Mouse (Mus musculus) regulatory T cell (primary cell): ENCODE data around the gene Arxes1.
"Not testable (repeated sequence)": the region's sequence is repeated elsewhere in the genome, so short reads cannot be mapped to it uniquely, and the experiment has no call there.

ENCODE experiments used
- in situ Hi-C: fragments of 300-600 bp; cut with MboI, MseI; formaldehyde crosslinking; loops from one replicate; pipeline ENCODE4 v1.15.1; 2025; ENCODE audit warnings: high pct_unique_total_duplicates

Gene Arxes1

DNA sequence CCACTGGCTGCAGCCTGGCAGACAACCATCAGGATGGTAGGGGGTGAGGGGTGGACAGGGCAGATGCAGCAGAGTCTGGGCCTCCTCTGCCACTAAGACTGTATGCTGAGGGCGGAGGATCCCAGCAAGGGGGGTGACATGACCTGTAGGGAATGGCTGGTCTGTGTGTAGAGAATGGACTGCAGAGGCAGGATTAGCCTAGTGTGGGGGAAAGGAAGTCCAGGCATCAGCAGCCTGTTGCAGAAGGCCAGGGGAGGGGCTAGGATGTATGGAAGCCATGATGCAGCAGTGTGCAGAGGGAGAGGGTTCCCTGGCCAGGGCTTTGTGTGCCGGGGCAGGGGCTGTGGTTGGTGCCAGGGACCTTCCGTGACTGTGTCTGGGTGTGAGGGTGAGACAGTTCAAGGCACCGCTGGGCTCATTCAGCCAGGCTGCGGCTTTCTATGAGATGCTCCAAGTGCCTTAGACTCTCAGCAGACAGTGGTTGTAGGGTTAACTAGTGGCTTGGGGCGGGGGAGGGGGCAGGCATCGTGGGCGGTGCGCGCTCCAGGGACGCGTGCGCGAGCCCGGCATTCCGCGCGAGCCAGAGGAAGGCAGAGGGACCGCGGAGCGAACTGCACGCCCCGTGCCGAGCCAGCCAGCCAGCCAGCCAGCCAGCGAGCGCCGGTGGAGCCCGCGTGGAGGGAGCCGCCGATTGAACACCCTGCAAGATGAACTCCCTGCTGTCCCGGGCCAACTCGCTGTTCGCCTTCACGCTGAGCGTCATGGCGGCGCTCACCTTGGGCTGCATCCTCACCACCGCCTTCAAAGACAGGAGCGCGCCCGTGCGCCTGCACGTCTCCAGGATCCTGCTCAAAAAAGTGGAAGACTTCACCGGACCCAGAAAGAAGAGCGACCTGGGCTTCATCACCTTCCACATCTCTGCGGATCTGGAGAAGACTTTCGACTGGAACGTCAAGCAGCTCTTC lies at the start of gene Arxes1:
Arxes1 (plus strand) TSS at position 569 of the 965 bp plus-strand sequence.
- in situ Hi-C loops = loop anchor here (5.0 kb wide), 1 partner anchor 41 kb away; the partner anchor contains the start of gene Arxes2

DNA sequence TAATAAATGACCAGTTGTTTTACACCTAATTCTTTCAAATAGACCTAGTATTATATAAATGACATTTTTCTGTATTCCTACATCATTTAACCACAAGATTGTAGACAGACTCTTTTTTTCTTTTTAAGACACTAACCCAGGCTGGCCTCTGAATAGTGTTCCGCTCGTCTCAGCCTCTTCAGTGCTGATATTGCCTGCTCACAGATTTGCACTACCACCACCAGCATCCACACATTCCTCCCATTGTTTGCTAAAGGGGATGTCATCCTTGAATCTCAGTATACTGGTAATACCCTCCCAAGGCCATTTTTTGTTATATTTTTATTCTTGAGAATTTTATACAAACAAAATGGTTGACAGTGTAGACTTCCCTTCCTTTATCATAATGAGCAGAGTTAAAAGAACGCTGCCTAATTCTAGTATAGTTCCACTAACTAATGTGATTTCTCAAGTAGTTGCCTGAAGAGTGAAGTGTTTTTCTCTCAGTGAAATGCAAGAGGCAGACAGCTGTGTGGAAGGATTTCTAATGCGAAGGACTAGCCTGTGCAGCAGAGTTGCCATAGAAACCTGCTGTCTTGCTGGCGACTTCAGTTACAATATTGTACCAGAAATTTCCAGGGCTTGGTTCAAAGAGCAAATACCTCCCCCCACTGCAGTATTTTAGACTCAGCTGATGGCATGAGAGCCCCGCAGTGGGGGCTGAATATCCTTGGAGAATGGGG lies 48.5 kb upstream of the Arxes1 start:
- in situ Hi-C loops = loop anchor here (10.0 kb wide), 1 partner anchor 180 kb away; no protein-coding TSS in a partner anchor

DNA sequence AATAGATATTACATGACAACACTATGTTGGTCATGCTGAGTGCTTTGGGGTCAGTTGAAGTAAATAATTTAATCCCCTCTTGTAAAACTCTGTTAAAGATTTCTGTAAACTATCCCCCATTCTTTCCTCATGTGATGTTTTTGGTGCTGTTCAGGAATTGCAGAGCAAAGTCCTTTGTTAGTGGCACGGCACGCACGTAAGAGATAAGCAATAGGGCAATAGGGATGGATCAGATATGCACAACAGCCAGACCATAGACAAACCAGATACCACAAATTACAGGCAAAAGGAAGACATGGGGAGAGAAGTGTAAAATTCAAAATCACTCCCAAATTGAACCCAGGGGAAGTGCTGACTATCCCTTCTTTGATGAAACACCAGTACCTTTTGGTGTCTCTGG lies 46.9 kb upstream of the Arxes1 start:
- in situ Hi-C loops = loop anchor here (10.0 kb wide), 1 partner anchor 181 kb away; no protein-coding TSS in a partner anchor

DNA sequence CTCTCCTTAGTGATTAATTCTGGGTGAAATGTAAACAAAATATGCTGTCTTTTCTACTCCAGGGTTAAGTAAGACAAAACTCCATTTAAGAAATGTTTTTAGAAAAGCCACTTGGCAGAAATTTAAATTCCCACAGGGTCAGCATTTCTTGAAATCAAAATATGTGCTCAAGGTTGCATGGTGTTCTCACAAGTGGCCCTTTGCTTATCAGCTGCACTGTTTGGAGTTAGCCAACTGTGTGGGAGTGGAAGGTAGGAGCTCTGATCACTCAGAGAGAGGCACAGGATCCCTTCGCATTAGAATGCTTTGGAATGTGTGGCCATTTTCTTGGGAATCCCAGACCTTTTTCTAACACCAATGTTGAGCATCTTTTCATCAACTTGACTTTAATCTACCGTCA lies 42.5 kb upstream of the Arxes1 start:
- in situ Hi-C loops = loop anchor here (5.0 kb wide), 1 partner anchor 42 kb away; the partner anchor contains the start of gene Arxes1

DNA sequence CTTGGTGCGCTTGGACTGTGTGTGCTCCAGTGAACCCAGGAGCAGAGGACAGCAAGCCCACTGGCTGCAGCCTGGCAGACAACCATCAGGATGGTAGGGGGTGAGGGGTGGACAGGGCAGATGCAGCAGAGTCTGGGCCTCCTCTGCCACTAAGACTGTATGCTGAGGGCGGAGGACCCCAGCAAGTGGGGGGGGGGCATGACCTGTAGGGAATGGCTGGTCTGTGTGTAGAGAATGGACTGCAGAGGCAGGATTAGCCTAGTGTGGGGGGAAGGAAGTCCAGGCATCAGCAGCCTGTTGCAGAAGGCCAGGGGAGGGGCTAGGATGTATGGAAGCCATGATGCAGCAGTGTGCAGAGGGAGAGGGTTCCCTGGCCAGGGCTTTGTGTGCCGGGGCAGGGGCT lies 40.0 kb upstream of the Arxes1 start:
- in situ Hi-C loops = loop anchor here (5.0 kb wide), 1 partner anchor 39 kb away; the partner anchor contains the start of gene Arxes1

DNA sequence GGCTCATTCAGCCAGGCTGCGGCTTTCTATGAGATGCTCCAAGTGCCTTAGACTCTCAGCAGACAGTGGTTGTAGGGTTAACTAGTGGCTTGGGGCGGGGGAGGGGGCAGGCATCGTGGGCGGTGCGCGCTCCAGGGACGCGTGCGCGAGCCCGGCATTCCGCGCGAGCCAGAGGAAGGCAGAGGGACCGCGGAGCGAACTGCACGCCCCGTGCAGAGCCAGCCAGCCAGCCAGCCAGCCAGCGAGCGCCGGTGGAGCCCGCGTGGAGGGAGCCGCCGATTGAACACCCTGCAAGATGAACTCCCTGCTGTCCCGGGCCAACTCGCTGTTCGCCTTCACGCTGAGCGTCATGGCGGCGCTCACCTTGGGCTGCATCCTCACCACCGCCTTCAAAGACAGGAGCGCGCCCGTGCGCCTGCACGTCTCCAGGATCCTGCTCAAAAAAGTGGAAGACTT lies 39.5 kb upstream of the Arxes1 start, which contains the start of gene Arxes2:
Arxes2 (plus strand) TSS at position 161 of the 456 bp plus-strand sequence.
- in situ Hi-C loops = loop anchor here (5.0 kb wide), 1 partner anchor 39 kb away; the partner anchor contains the start of gene Arxes1

DNA sequence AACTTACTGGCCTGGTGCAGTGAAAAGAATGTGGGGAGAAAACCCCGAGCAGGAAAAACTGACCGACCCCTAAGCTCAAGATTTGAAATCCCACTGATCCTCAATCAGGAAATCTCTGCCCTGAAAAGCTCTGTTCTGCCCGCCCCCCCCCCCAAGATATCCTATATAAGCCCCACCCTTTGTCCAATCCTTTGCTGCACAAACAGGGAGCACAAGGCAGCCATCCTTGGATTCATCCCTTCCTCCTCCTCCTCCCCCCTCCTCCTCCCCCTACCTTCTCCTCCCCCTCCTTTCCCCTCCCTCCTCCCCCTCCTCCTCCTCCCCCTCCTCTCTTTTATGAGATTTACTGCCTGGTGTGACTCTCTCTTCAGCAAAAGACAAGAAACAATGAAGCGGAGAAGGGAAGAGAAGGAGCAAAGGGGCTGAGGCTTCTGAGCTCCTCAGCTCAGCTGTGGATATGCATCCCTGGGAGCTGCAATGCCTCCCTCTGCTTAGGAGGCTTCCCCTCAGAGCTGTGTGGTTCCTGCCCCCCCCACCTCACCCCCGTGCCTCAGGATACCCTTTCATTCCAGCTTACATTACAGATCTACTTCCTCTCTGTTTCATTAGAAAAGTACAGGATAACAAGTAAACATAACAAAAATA lies 25.8 kb upstream of the Arxes1 start:
- in situ Hi-C loops = no loop called here

DNA sequence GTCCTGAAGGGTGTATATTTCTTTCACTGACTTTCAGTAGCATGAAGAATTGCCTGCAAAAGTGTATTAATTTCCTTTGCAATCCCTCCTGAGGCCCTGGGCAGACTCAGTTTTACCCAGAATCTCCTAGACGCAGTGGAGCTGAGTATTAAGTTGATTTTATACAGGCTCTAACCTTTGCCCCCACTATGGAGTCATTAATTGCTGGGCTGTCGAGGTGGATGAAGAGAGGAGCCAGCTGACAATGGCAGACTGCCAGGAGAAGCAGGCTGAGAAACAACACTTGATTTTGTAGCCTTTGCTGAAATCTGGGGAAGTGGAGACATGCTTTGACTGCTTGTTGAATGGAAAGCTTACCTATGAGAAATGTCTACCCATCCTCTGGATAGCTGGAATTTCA lies 18.8 kb upstream of the Arxes1 start:
- in situ Hi-C loops = no loop called here

DNA sequence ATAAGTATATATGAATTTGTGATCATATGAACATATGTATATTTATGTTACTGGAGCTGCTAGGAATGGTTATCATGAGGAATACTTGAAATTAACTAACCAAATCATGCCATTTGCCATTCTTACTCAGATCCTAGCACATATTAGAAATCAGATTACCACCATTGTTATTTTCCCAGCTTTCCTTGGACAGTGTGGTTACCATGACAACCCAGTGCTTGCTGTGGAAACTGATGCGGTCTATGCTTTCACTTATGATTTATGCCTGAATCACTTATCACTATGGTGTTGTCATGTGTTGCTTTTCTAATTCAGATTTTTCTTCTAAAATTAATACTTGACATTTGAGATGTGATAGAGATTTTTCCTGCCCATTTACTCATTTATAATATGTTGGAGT lies 2.8 kb upstream of the Arxes1 start:
- in situ Hi-C loops = loop anchor here (5.0 kb wide), 1 partner anchor 38 kb away; the partner anchor contains the start of gene Arxes2

DNA sequence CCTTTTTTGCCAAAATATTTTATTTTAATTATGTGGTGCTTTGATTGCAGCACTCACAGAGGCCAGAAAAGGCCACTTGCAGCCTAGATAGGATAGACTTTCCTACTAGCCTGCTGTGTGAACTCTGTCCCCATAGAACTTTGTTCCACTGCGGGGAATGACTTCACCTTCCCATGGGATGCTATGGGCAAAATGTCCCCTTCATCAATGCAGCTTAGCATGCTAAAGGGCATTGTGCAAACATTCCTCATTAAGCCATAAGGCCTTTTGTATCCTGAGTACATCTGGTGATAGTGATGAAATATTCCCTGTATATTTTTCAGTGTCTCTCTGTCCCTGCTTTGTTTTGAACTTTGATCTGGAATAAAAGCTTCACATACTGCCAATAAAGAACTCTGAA lies 10.6 kb downstream of the Arxes1 start:
- in situ Hi-C loops = no loop called here

DNA sequence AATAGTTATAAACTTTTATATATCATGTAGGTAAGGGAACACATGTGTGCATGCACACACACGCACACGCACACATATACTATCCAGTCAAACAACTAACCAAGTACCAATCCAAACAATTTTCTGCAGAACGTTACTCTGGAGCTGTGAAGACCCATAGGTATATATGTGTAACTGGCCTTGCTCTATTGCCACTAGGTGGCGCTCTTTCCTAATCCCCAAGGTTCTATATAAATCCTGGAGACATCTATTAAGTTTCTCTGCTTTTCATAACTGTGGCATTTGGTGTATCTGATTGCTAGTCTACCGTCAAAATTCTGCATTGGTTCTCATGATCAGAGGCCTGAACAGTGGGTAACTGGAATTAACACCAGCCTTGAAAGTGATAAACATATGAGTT lies 14.4 kb downstream of the Arxes1 start:
- in situ Hi-C loops = no loop called here

DNA sequence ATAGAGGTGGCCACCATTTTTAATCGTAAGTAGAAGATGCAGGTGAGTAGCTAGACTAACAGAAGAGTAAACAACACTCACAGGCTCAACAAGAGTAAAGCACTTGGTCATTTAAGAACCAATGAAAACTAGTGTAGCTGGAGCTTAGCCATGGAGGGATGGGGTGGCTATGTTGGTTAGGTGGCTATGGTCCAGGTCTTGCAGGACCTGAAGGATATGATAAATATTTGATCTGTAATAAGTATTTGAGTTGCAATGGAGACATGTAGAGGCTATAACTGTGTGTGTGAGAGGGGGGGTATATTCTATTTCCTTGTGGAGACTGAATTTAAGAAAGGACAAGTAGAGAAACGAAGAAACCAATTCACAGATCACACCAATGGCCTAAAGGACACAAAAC lies 18.1 kb downstream of the Arxes1 start:
- in situ Hi-C loops = loop anchor here (10.0 kb wide), 1 partner anchor 1034 kb away; no protein-coding TSS in a partner anchor

DNA sequence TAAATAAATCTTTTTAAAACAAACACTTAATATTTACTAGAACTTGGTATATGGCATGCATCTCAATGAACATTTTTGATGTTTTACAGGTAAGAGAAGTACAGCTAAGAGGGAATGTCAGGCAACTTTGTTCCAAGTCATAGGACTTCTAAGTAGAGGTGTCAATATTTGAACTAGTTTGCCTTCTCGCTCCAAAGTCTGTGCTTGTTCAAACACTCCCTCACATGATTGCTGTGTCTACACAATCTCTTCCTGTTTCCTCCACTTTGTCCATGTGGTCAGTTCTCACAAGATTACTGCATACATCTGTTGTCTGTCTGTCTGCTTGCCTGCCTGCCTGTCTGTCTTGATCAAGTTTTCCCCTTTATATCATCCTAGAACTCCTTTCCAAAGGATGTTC lies 27.5 kb downstream of the Arxes1 start:
- in situ Hi-C loops = no loop called here

DNA sequence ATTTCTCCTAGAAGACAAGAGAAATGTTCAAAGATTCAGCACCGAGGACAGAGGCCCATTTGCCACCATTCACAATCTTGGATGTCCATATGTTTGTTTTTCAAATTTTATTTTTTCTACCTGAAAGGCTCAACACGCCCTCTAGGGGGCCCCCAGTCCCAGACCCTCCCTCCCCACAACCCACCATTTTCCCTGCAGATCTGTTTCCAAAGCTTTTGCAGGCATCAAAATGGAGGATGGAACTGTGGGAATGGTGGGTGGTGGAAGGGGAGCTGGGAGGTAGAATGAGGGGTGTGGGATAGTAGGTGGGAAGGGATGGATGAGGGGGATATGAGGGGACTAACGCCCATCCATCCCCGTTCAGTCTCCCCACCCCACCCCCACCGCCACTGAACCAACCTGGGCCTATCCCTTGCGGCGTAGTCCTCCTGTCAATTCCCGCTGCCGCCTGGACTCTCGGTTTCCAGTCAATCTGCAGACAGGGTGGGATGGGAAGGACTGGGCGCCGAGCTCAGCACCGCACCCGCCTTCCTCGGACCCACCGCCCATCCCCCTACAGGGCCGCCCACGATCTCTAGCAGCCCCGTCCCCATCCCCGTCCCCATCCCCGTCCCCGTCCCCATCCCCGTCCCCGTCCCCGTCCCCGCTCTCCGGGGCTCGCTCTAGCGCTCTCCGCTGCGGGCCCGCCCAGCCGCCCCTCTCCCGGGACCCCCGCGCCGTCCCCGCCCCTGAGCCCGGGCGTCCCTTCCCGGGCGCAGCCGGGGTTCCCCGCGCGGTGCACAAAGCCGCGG lies 34.2 kb downstream of the Arxes1 start:
- in situ Hi-C loops = not testable (repeated sequence)

DNA sequence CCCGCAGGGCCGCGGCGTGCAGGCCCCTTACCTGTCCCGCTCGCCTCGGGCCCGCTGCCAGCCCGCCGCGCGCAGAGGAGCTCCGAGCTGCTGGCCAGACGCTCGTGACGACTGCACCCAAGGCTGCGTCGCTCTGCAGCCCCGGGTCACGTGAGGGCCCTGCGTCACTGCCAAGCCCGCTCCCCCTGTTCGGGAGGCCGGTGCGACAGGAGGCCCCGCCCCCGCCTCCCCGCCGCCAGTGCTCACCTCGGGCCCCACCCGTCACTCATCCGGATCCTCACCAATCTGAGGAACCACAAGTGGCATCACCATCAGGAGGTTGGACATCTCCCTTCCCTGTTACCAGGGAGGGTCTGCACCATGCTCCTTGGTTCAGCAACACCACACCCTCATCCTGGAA lies 34.9 kb downstream of the Arxes1 start, which contains the start of gene Bex2:
Bex2 (minus strand) TSS at position 217 of the 400 bp plus-strand sequence.
- in situ Hi-C loops = not testable (repeated sequence)
